Comparison of ENCODE assay signal across 8 mouse cellular contexts in genomic region chr10:117793436-117794030, GRCm38 (mm10). TPM values are rescaled to one million over a fixed set of nuclear protein-coding genes. Genes with fewer than 3 reads are reported as not detected.
DNase-seq lines count a peak whose midpoint lies in the region; ATAC-seq lines count a peak whose summit lies in the region.

No protein-coding gene starts in this region.

- peak overlapping the region; percentile 68 for H3K4me2 ChIP-seq in heart, embryonic 15.5 days
- H3K4me2 ChIP-seq in heart, embryonic 16.5 days (ENCODE audit: low read depth, low read length), result peak overlapping the region; percentile 79
- peak overlapping the region; percentile 88 for H3K4me2 ChIP-seq in midbrain, embryonic 12.5 days (replicated peaks)

- H3K27me3 ChIP-seq in heart, embryonic 15.5 days, result no peaks in the 10 kb centered on the region
- H3K27me3 ChIP-seq in heart, embryonic 16.5 days (ENCODE audit: control insufficient read depth, insufficient read depth, low read length), result no peaks in the 10 kb centered on the region
- H3K27me3 ChIP-seq in midbrain, embryonic 12.5 days, result no peaks in the 10 kb centered on the region

- H3K4me1 ChIP-seq in heart, embryonic 15.5 days (replicated peaks), result peaks cover 25% of the 10 kb centered on the region
- peaks cover 11% of the 10 kb centered on the region for H3K4me1 ChIP-seq in heart, embryonic 16.5 days (ENCODE audit: control insufficient read depth, insufficient read depth, low read length)
- peaks cover 20% of the 10 kb centered on the region for H3K4me1 ChIP-seq in midbrain, embryonic 12.5 days

- H3K36me3 ChIP-seq in heart, embryonic 15.5 days, result no peaks in the 10 kb centered on the region
- H3K36me3 ChIP-seq in heart, embryonic 16.5 days (ENCODE audit: control insufficient read depth, insufficient read depth), result no peaks in the 10 kb centered on the region
- no peaks in the 10 kb centered on the region for H3K36me3 ChIP-seq in midbrain, embryonic 12.5 days

- peak overlapping the region; percentile 82 for H3K27ac ChIP-seq in heart, embryonic 15.5 days
- peak overlapping the region; percentile 87 for H3K27ac ChIP-seq in heart, embryonic 16.5 days (ENCODE audit: low read length)
- H3K27ac ChIP-seq in midbrain, embryonic 12.5 days (replicated peaks), result 0 out of 2 replicates have a peak overlapping the region, but pooled peaks have one; percentile 56

- no peak overlapping the region for H3K9ac ChIP-seq in heart, embryonic 15.5 days
- no peak overlapping the region; the same call in 1 of the 2 replicates for H3K9ac ChIP-seq in heart, embryonic 16.5 days (ENCODE audit: low read length)
- H3K9ac ChIP-seq in midbrain, embryonic 12.5 days (replicated peaks), result no peak overlapping the region

- ATAC-seq in heart, embryonic 15.5 days (replicated peaks; ENCODE audit: insufficient number of reproducible peaks, insufficient read depth, low FRiP score, low read depth), result no peak
- no peak for ATAC-seq in heart, embryonic 16.5 days (replicated peaks; ENCODE audit: extremely low read depth, insufficient read depth, low FRiP score)
- ATAC-seq in midbrain, embryonic 12.5 days (ENCODE audit: low FRiP score, low read depth), result no peak

- no peaks in the 10 kb centered on the region for H3K9me3 ChIP-seq in heart, embryonic 15.5 days (replicated peaks)
- peaks cover 4% of the 10 kb centered on the region; the same call in 1 of the 2 replicates for H3K9me3 ChIP-seq in heart, embryonic 16.5 days (replicated peaks; ENCODE audit: control insufficient read depth, low read length)
- 0 out of 2 replicates have a peak, but pooled peaks cover 4% of the 10 kb centered on the region for H3K9me3 ChIP-seq in midbrain, embryonic 12.5 days

- no peak for DNase-seq in heart, adult 8-10 months (ENCODE audit: low spot score)
- DNase-seq in MN1 (ENCODE audit: low spot score), result peak; percentile 63
- DNase-seq in adrenal gland, postnatal 14 days, result no peak
- DNase-seq in right cerebral cortex, adult 2 months (ENCODE audit: low spot score in 2 of 2), result no peak
- DNase-seq in urinary bladder, postnatal 14 days (ENCODE audit: low spot score), result no peak

- peak overlapping the region; percentile 90 for H3K4me3 ChIP-seq in heart, embryonic 15.5 days
- no peak overlapping the region; the same call in 1 of the 2 replicates for H3K4me3 ChIP-seq in heart, embryonic 16.5 days (ENCODE audit: low read length)
- peak overlapping the region; percentile 87; the same call in 1 of the 2 replicates for H3K4me3 ChIP-seq in midbrain, embryonic 12.5 days

- WGBS in heart, embryonic 15.5 days, result 54% methylated on average over 11 of the region's 11 CpGs
- 51% methylated on average over 11 of the region's 11 CpGs for WGBS in heart, embryonic 16.5 days
- 78% methylated on average over 11 of the region's 11 CpGs for WGBS in midbrain, embryonic 12.5 days

RNA-seq across cellular contexts. Expression of gene Nup107, which starts 1.0 kb away (rescaled TPM):
- polyA plus RNA-seq in heart, embryonic 15.5 days (2015; fragmentation: Nextera tagmentation; extraction: Ambion mirVana), result 35.6 and 38.9 TPM in 2 replicates
- 1 to 10 TPM; 7.0 to 8.4 (median 7.8) TPM for total RNA-seq in heart, adult 8-10 months (2022)
- 39.0 and 55.1 TPM in 2 replicates for polyA plus RNA-seq in heart, embryonic 16.5 days (2015; fragmentation: Nextera tagmentation; extraction: Ambion mirVana)
- polyA plus RNA-seq in midbrain, embryonic 12.5 days (2016; fragmentation: Nextera tagmentation; extraction: Ambion mirVana), result 73.3 and 77.5 TPM in 2 replicates
- total RNA-seq in adrenal gland, postnatal 14 days (2021), result 14.0 and 14.8 TPM in 2 replicates

RNA-seq across cellular contexts. Expression of gene Slc35e3, which starts 47.4 kb away (rescaled TPM):
- 7.1 and 8.9 TPM in 2 replicates for polyA plus RNA-seq in heart, embryonic 15.5 days (2015; fragmentation: Nextera tagmentation; extraction: Ambion mirVana)
- 1 to 10 TPM; 7.7 to 9.3 (median 7.8) TPM for total RNA-seq in heart, adult 8-10 months (2022)
- polyA plus RNA-seq in heart, embryonic 16.5 days (2015; fragmentation: Nextera tagmentation; extraction: Ambion mirVana), result 6.7 and 7.2 TPM in 2 replicates
- 37.3 and 41.4 TPM in 2 replicates for polyA plus RNA-seq in midbrain, embryonic 12.5 days (2016; fragmentation: Nextera tagmentation; extraction: Ambion mirVana)
- 10.3 and 13.4 TPM in 2 replicates for total RNA-seq in adrenal gland, postnatal 14 days (2021)

RNA-seq across cellular contexts. Expression of gene Rap1b, which starts 52.3 kb away (rescaled TPM):
- 112 and 128 TPM in 2 replicates for polyA plus RNA-seq in heart, embryonic 15.5 days (2015; fragmentation: Nextera tagmentation; extraction: Ambion mirVana)
- total RNA-seq in heart, adult 8-10 months (2022), result 10 to 100 TPM; 38.8 to 47.5 (median 44.8) TPM
- polyA plus RNA-seq in heart, embryonic 16.5 days (2015; fragmentation: Nextera tagmentation; extraction: Ambion mirVana), result 123 and 135 TPM in 2 replicates
- 137 and 138 TPM in 2 replicates for polyA plus RNA-seq in midbrain, embryonic 12.5 days (2016; fragmentation: Nextera tagmentation; extraction: Ambion mirVana)
- total RNA-seq in adrenal gland, postnatal 14 days (2021), result 126 and 130 TPM in 2 replicates
